Mouse (Mus musculus) right cerebral cortex, postnatal 14 days (tissue): ENCODE results near the gene Hibadh.

Experiments used
- DNase-seq: peaks from one replicate; pipeline ENCODE4 v3.0.0; 2022

Gene Hibadh

DNA sequence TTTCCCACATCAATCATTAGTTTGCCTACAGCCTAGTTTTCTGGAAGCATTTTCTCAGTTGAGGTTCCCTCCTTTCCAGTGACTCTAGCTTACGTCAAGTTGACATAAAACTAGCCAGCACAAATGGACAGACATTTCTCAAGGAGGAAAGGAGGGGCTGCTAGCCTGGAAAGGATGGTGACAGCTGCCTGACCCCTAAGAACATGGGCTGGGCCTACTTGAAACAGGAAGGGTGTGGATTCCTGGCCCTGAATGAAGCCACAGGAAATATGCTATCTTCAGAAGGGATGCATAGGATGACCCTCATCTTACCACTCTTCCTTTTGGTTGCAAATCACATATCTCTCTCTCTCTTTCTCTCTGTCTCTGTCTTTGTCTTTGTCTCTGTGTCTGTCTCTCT, 138.7 kb downstream of the Hibadh start:
- no peak for DNase-seq
